Mouse (Mus musculus): ENCODE measurements around the gene Cfap44. TPM values are rescaled to one million over a fixed set of nuclear protein-coding genes. Genes with fewer than 3 reads are reported as not detected.
"Not testable (repeated sequence)": the region's sequence is repeated elsewhere in the genome, so short reads cannot be mapped to it uniquely, and the experiment has no call there.

The Cfap44 gene
- polyA plus RNA-seq, 1 experiment, result not detected

- TF ChIP-seq CTCF (IDR thresholded peaks at IDR 0.05; ENCODE audit: extremely low read depth, insufficient read depth, insufficient read length, insufficient replicate concordance) (no peak), POLR2A (IDR thresholded peaks at IDR 0.05; ENCODE audit: low read depth, low read length) (no peak)
Measured at GRCm38 (mm10) chr16:44423499-44423898, 28.9 kb downstream of the Cfap44 start.

DNA sequence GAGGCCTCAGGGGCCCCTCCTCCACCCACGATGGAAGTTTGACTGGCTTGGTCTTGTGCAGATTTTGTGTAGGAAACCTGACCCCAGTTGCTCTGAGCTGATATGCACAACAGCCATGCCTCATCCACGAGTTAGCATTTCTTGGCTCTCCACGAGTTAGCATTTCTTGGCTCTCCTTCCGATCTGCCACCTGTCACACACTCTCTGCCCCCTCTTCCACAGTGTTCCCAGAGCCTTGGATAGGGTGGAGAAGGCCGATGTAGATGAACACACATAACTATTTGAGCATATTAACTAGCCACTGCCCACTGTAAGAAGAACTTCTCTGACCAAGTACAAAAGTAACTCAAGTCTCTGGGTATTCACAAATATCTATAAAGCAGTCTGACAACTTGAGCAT, 33.9 kb downstream of the Cfap44 start:
- TF ChIP-seq POLR2A (IDR thresholded peaks at IDR 0.05; ENCODE audit: low read depth, low read length), result no peak
- no peak for TF ChIP-seq CTCF (IDR thresholded peaks at IDR 0.05; ENCODE audit: extremely low read depth, insufficient read depth, insufficient read length, insufficient replicate concordance)
- no peaks in the 10 kb centered on the region for H3K27me3 ChIP-seq (ENCODE audit: control insufficient read depth, insufficient read depth, low read length)
- 86% methylated on average over 5 of the region's 5 CpGs for WGBS
- H3K4me3 ChIP-seq (ENCODE audit: extremely low read depth, insufficient read depth, insufficient read length), result no peak overlapping the region
- H3K36me3 ChIP-seq (ENCODE audit: control insufficient read depth, insufficient read depth, low read length), result no peaks in the 10 kb centered on the region
- H3K4me1 ChIP-seq (ENCODE audit: control insufficient read depth, insufficient read depth, insufficient read length), result no peaks in the 10 kb centered on the region
- no peak overlapping the region for H3K27ac ChIP-seq (ENCODE audit: insufficient read depth, low read length)
- no peak for DNase-seq (ENCODE audit: low read depth in 1 of 2, low spot score in 2 of 2)

More at GRCm38 (mm10) chr16:44423499-44423898, 28.9 kb downstream of the Cfap44 start:
- H3K4me1 ChIP-seq (ENCODE audit: control insufficient read depth, insufficient read depth, insufficient read length), result no peaks in the 10 kb centered on the region
- DNase-seq (ENCODE audit: low read depth in 1 of 2, low spot score in 2 of 2), result no peak
- H3K27me3 ChIP-seq (ENCODE audit: control insufficient read depth, insufficient read depth, low read length), result no peaks in the 10 kb centered on the region
- H3K4me3 ChIP-seq (ENCODE audit: extremely low read depth, insufficient read depth, insufficient read length), result no peak overlapping the region
- WGBS, result 74% methylated on average over 3 of the region's 3 CpGs
- no peak overlapping the region for H3K27ac ChIP-seq (ENCODE audit: insufficient read depth, low read length)
- H3K36me3 ChIP-seq (ENCODE audit: control insufficient read depth, insufficient read depth, low read length), result no peaks in the 10 kb centered on the region

- Histone ChIP-seq H3K27ac (ENCODE audit: insufficient read depth, low read length) (no peak overlapping the region), H3K27me3 (ENCODE audit: control insufficient read depth, insufficient read depth, low read length) (no peaks in the 10 kb centered on the region), H3K4me1 (ENCODE audit: control insufficient read depth, insufficient read depth, insufficient read length) (no peaks in the 10 kb centered on the region), H3K4me3 (ENCODE audit: extremely low read depth, insufficient read depth, insufficient read length) (no peak overlapping the region), H3K36me3 (ENCODE audit: control insufficient read depth, insufficient read depth, low read length) (no peaks in the 10 kb centered on the region)
- no peak for DNase-seq (ENCODE audit: low read depth in 1 of 2, low spot score in 2 of 2)
- TF ChIP-seq POLR2A (IDR thresholded peaks at IDR 0.05; ENCODE audit: low read depth, low read length) (no peak), CTCF (IDR thresholded peaks at IDR 0.05; ENCODE audit: extremely low read depth, insufficient read depth, insufficient read length, insufficient replicate concordance) (no peak)
- WGBS, result 91% methylated on average over 7 of the region's 7 CpGs
Measured at GRCm38 (mm10) chr16:44430021-44430420, 35.4 kb downstream of the Cfap44 start.

DNA sequence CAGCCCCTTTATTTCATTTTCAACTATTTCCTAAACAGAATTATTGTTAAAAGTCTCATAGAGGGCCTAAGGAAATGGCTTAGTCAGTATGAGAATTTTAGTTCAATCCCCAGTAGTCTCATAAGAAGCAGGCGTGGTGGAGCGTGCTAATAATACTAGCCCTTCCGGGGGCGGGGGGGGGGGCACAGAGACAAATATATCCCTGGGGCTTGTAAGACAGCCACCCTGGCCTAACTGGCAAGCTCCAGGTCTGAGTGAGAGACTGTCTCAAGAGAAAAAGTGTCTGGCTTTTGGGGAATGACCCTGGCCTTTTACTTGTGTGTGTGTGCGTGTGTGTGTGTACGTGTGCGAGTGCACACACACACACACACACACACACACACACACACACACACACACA, 40.3 kb downstream of the Cfap44 start:
- Histone ChIP-seq H3K27ac (ENCODE audit: insufficient read depth, low read length) (no peak overlapping the region), H3K4me3 (ENCODE audit: extremely low read depth, insufficient read depth, insufficient read length) (no peak overlapping the region), H3K27me3 (ENCODE audit: control insufficient read depth, insufficient read depth, low read length) (no peaks in the 10 kb centered on the region), H3K36me3 (ENCODE audit: control insufficient read depth, insufficient read depth, low read length) (no peaks in the 10 kb centered on the region), H3K4me1 (ENCODE audit: control insufficient read depth, insufficient read depth, insufficient read length) (no peaks in the 10 kb centered on the region)
- DNase-seq (ENCODE audit: low read depth in 1 of 2, low spot score in 2 of 2), result no peak
- no peak for TF ChIP-seq POLR2A (IDR thresholded peaks at IDR 0.05; ENCODE audit: low read depth, low read length)
- no peak for TF ChIP-seq CTCF (IDR thresholded peaks at IDR 0.05; ENCODE audit: extremely low read depth, insufficient read depth, insufficient read length, insufficient replicate concordance)
- WGBS, result 90% methylated on average over 7 of the region's 7 CpGs

- Histone ChIP-seq H3K27ac (ENCODE audit: insufficient read depth, low read length) (no peak overlapping the region), H3K4me3 (ENCODE audit: extremely low read depth, insufficient read depth, insufficient read length) (no peak overlapping the region), H3K27me3 (ENCODE audit: control insufficient read depth, insufficient read depth, low read length) (no peaks in the 10 kb centered on the region), H3K36me3 (ENCODE audit: control insufficient read depth, insufficient read depth, low read length) (no peaks in the 10 kb centered on the region), H3K4me1 (ENCODE audit: control insufficient read depth, insufficient read depth, insufficient read length) (no peaks in the 10 kb centered on the region)
- 75% methylated on average over 4 of the region's 4 CpGs for WGBS
- TF ChIP-seq POLR2A (IDR thresholded peaks at IDR 0.05; ENCODE audit: low read depth, low read length), result no peak
- no peak for TF ChIP-seq CTCF (IDR thresholded peaks at IDR 0.05; ENCODE audit: extremely low read depth, insufficient read depth, insufficient read length, insufficient replicate concordance)
- DNase-seq (ENCODE audit: low read depth in 1 of 2, low spot score in 2 of 2), result no peak
Measured at GRCm38 (mm10) chr16:44435481-44435880, 40.9 kb downstream of the Cfap44 start.

GRCm38 (mm10) chr16:44441913-44442312, 47.3 kb downstream of the Cfap44 start:
- WGBS, result 94% methylated on average over 15 of the region's 15 CpGs
- H3K4me1 ChIP-seq (ENCODE audit: control insufficient read depth, insufficient read depth, insufficient read length); H3K4me3 ChIP-seq (ENCODE audit: extremely low read depth, insufficient read depth, insufficient read length); H3K27me3 ChIP-seq (ENCODE audit: control insufficient read depth, insufficient read depth, low read length); DNase-seq (ENCODE audit: low read depth in 1 of 2, low spot score in 2 of 2); H3K36me3 ChIP-seq (ENCODE audit: control insufficient read depth, insufficient read depth, low read length); H3K27ac ChIP-seq (ENCODE audit: insufficient read depth, low read length): not testable (repeated sequence)

DNA sequence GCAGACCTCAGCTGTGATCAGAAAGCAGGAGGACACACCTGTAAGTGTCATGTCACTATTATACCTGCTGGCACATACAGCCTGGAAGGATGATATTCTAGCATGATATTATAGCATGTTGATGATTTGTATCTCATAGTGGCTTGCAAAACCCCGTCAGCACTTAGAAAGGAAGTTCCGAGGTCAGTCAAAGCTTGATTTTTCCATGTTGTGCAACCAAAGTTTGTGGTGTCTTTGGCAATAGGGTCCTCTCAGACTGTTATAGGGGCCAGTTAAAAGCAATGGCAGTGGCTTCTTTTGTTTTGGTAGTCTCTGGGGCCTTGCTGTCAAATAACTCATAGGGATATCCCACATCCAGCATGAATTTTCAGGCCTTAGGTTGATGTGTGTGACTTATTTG, 63.3 kb downstream of the Cfap44 start:
- Histone ChIP-seq H3K4me3 (ENCODE audit: extremely low read depth, insufficient read depth, insufficient read length) (no peak overlapping the region), H3K4me1 (ENCODE audit: control insufficient read depth, insufficient read depth, insufficient read length) (no peaks in the 10 kb centered on the region), H3K36me3 (ENCODE audit: control insufficient read depth, insufficient read depth, low read length) (no peaks in the 10 kb centered on the region), H3K27ac (ENCODE audit: insufficient read depth, low read length) (no peak overlapping the region), H3K27me3 (ENCODE audit: control insufficient read depth, insufficient read depth, low read length) (no peaks in the 10 kb centered on the region)
- no peak for DNase-seq (ENCODE audit: low read depth in 1 of 2, low spot score in 2 of 2)
- no peak for TF ChIP-seq CTCF (IDR thresholded peaks at IDR 0.05; ENCODE audit: extremely low read depth, insufficient read depth, insufficient read length, insufficient replicate concordance)
- no peak for TF ChIP-seq POLR2A (IDR thresholded peaks at IDR 0.05; ENCODE audit: low read depth, low read length)
- 66% methylated on average over 2 of the region's 2 CpGs for WGBS
